Mouse (Mus musculus) olfactory bulb, adult 2 months (tissue): ENCODE measurements around the gene Slc9a3r2.

Experiments
- CTCF ChIP-seq: fragments of 200-500 bp; IDR thresholded peaks from 2 replicates; pipeline ENCODE4 v1.5.1; 2012; ENCODE audit warnings: low read depth, mild to moderate bottlenecking, low read length, moderate library complexity; ENCODE audit not compliant: insufficient read depth
- POLR2A ChIP-seq: fragments of 200-500 bp; IDR thresholded peaks from 2 replicates; pipeline ENCODE4 v1.6.1; 2012; ENCODE audit warnings: mild to moderate bottlenecking, low read depth, low read length, moderate library complexity; ENCODE audit not compliant: insufficient read depth

DNA sequence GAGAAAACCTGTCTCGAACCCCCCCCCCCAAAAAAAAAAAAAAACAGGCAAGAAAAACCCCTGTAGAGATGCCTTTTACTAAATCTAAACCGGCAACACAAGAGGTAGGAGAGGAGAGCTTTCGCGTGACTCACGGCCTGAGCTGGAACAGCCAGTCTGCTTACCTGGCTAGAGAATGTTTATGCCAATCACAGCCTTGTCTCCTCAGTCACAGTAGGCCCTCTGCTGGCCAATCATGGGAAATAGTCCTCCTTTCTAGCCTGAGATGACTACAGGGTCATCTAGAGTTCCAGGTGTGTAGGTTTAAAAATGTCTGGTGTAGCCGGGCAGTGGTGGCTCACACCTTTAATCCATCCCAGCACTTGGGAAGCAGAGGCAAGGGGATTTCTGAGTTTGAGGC is 17.3 kb upstream of the Slc9a3r2 start:
- TF ChIP-seq POLR2A (no peak), CTCF (no peak)
